Mouse (Mus musculus): Measurements from ENCODE around the gene Stx1b. TPM values are rescaled to one million over a fixed set of nuclear protein-coding genes. Genes with fewer than 3 reads are reported as not detected.

The Stx1b gene
- total RNA-seq, 4 experiments from 2014 or later: 444 to 479 (median 451) TPM

Other genes starting within 250 kb of the Stx1b start
- gene Ccdc189, start 236.0 kb downstream of the Stx1b start, total RNA-seq (2022): 10 to 100 TPM in 2 of 4 experiments, 1 to 10 TPM in 2; 7.4 to 10.5 (median 10.0) TPM
- 10 to 100 TPM; 57.1 to 68.5 (median 67.5) TPM for gene Rnf40, start 235.8 kb downstream of the Stx1b start, total RNA-seq (2022)
- gene Zfp629, start 208.8 kb downstream of the Stx1b start, total RNA-seq (2022): 10 to 100 TPM; 19.3 to 29.3 (median 21.9) TPM
- gene Bcl7c, start 115.6 kb downstream of the Stx1b start, total RNA-seq (2022): 10 to 100 TPM; 31.4 to 49.5 (median 43.6) TPM
- gene Ctf1, start 111.8 kb downstream of the Stx1b start, total RNA-seq (2022): 1 to 10 TPM; 3.1 to 6.9 (median 4.2) TPM
- gene Ctf2, start 92.4 kb downstream of the Stx1b start, total RNA-seq (2022): not detected
- 10 to 100 TPM; 59.3 to 68.5 (median 63.5) TPM for gene Fbxl19, start 80.0 kb downstream of the Stx1b start, total RNA-seq (2022)
- 10 to 100 TPM; 18.0 to 22.2 (median 19.5) TPM for gene Orai3, start 54.7 kb downstream of the Stx1b start, total RNA-seq (2022)
- gene Setd1a, start 47.9 kb downstream of the Stx1b start, total RNA-seq (2022): 10 to 100 TPM; 44.7 to 48.4 (median 46.9) TPM
- gene Gm49388, start 38.9 kb downstream of the Stx1b start, total RNA-seq (2022): 1 to 10 TPM; 3.9 to 6.2 (median 4.6) TPM
- gene Hsd3b7, start 23.9 kb downstream of the Stx1b start, total RNA-seq (2022): 1 to 10 TPM; 4.2 to 9.7 (median 4.6) TPM
- gene Stx4a, start 255 bp downstream of the Stx1b start, total RNA-seq (2022): 10 to 100 TPM; 62.3 to 96.9 (median 71.2) TPM
- gene Zfp646, start 51.7 kb upstream of the Stx1b start, total RNA-seq (2022): 10 to 100 TPM; 29.9 to 32.8 (median 31.2) TPM
- 10 to 100 TPM; 22.7 to 25.3 (median 23.3) TPM for gene Zfp668, start 52.3 kb upstream of the Stx1b start, total RNA-seq (2022)
- gene Prss53, start 66.4 kb upstream of the Stx1b start, total RNA-seq (2022): 1 to 10 TPM in 3 of 4 experiments, under 1 TPM in 1; 0.78 to 2.1 (median 1.4) TPM
- not detected for gene Gm21974, start 70.9 kb upstream of the Stx1b start, total RNA-seq (2022)
- gene Vkorc1, start 71.1 kb upstream of the Stx1b start, total RNA-seq (2022): 10 to 100 TPM; 18.5 to 31.2 (median 25.2) TPM
- gene Bckdk, start 79.5 kb upstream of the Stx1b start, total RNA-seq (2022): 10 to 100 TPM; 39.4 to 47.5 (median 44.3) TPM
- 10 to 100 TPM; 25.3 to 33.8 (median 27.6) TPM for gene Kat8, start 88.0 kb upstream of the Stx1b start, total RNA-seq (2022)
- under 1 TPM in 2 of 4 experiments, not detected in 2; 0.33 to 0.82 TPM for gene Prss8, start 105.6 kb upstream of the Stx1b start, total RNA-seq (2022)
- gene Prss36, start 122.2 kb upstream of the Stx1b start, total RNA-seq (2022): 1 to 10 TPM; 6.2 to 9.2 (median 8.0) TPM
- 100 to 1,000 TPM; 329 to 369 (median 354) TPM for gene Fus, start 142.9 kb upstream of the Stx1b start, total RNA-seq (2022)
- gene Pycard, start 169.3 kb upstream of the Stx1b start, total RNA-seq (2022): 10 to 100 TPM in 1 of 4 experiments, 1 to 10 TPM in 3; 2.6 to 11.7 (median 5.2) TPM
- 1 to 10 TPM in 3 of 4 experiments, under 1 TPM in 1; 0.96 to 1.5 (median 1.4) TPM for gene Trim72, start 179.4 kb upstream of the Stx1b start, total RNA-seq (2022)
- 10 to 100 TPM; 11.2 to 21.7 (median 15.7) TPM for gene Itgam, start 238.1 kb upstream of the Stx1b start, total RNA-seq (2022)
- under 1 TPM in 2 of 4 experiments, not detected in 2; 0.14 to 0.18 TPM for gene Gm49368, start 238.1 kb upstream of the Stx1b start, total RNA-seq (2022)